Mouse (Mus musculus) forebrain, embryonic 13.5 days (tissue): ENCODE measurements around the gene Numb. TPM values are rescaled to one million over a fixed set of nuclear protein-coding genes. Genes with fewer than 3 reads are reported as not detected.
A peak's percentile ranks its signal among the peaks of the same experiment; 100 is the strongest.

Source experiments
- ATAC-seq: fragments of 200-750 bp; cut with Nextera tagmentation; 2 replicates; pipeline ENCODE4 v1.8.0; 2017
- H3K27ac ChIP-seq: fragments of 300-500 bp; sonication (generic); 2 replicates; pipeline ENCODE4 v1.5.1; 2015; ENCODE audit warnings: inconsistent platforms, mild to moderate bottlenecking, moderate library complexity
- H3K27me3 ChIP-seq: fragments of 300-500 bp; sonication (generic); 2 replicates; pipeline ENCODE4 v1.6.1; 2015; ENCODE audit warnings: mild to moderate bottlenecking, inconsistent platforms
- H3K36me3 ChIP-seq: fragments of 300-500 bp; sonication (generic); 2 replicates; pipeline ENCODE4 v1.6.1; 2015; ENCODE audit warnings: mild to moderate bottlenecking, inconsistent platforms; ENCODE audit not compliant: poor library complexity, severe bottlenecking
- H3K4me1 ChIP-seq: fragments of 300-500 bp; sonication (generic); 2 replicates; pipeline ENCODE4 v1.6.1; 2015; ENCODE audit warnings: inconsistent platforms
- H3K4me2 ChIP-seq: fragments of 300-500 bp; sonication (generic); 2 replicates; pipeline ENCODE4 v1.6.1; 2015; ENCODE audit warnings: inconsistent platforms, mild to moderate bottlenecking, moderate library complexity
- H3K4me3 ChIP-seq: fragments of 300-500 bp; sonication (generic); 2 replicates; pipeline ENCODE4 v1.5.1; 2015; ENCODE audit warnings: mild to moderate bottlenecking, inconsistent platforms
- H3K9ac ChIP-seq: fragments of 300-500 bp; sonication (generic); 2 replicates; pipeline ENCODE4 v1.6.1; 2015; ENCODE audit warnings: mild to moderate bottlenecking, inconsistent platforms
- H3K9me3 ChIP-seq: fragments of 300-500 bp; sonication (generic); replicated peaks from 2 replicates; pipeline ENCODE4 v1.6.1; 2016; ENCODE audit warnings: inconsistent platforms
- WGBS: fragments of 180-500 bp; shearing (Covaris S2); methylation state at CpG from one replicate; pipeline ENCODE4 v1.1.7; 2015; 5-methylcytosine and 5-hydroxymethylcytosine counted together
- polyA plus RNA-seq: library from polyadenylated mRNA; unstranded; fragments of >200 nt; fragmentation: Nextera tagmentation; extraction: Ambion mirVana; gene quantifications from 2 replicates; pipeline ENCODE4 v1.2.1, GENCODE M21; 2015

Numb gene
- 23.2 and 26.2 TPM in 2 replicates for polyA plus RNA-seq

DNA sequence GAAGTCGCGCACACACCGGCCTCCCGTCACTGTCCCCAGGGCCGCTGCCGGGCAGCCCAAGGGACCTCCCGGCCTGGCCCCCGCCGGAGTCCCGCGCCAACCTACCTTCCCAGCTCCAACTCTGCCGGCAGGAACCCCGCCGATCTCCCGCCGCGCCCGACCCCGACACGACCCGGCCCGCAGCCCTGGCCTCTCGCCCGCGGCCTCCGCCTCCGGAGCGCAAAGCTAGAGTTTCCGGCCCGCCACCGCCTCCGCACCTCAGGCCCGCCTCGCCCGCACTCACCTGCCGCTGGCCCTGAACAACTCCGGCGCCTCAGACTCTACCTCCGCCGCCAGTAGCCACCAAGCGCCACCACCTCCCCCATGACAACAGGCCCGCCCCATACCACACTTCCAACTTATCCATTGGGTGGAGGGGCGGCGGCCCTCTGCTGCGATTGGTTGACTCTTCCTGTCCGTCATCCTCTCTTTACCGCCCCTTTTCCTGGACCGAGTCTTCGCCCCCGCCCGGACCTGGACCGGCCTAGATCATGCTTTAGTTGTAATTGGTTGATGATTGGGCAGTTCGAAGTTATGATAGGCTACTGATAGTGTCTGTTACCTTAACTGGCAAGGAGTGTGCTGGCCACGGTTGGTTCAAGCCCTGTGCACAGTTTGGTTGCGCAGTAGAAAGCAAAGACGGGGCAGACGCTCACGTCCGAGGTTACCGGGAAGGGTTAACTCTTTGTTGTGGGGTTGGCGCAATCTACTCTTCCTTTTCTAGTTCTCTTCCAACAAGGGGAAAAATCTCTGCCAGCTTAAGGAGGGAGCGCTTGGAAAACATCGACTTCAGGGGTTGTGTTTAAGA lies at the start of gene Numb:
Gene Numb, minus strand, starts transcription at position 400 of the 847 bp plus-strand sequence.
- Histone ChIP-seq H3K27ac (peak within 1 kb of the TSS; percentile 78), H3K4me2 (peak within 1 kb of the TSS; percentile 97), H3K9ac (peak within 1 kb of the TSS; percentile 89), H3K36me3 (peaks cover 3% of the 10 kb centered on the region; the same call in 1 of the 2 replicates), H3K4me3 (peak within 1 kb of the TSS; percentile 95), H3K27me3 (no peaks in the 10 kb centered on the region), H3K4me1 (peaks cover 33% of the 10 kb centered on the region), H3K9me3 (no peaks in the 10 kb centered on the region)
- peak; percentile 100 for ATAC-seq
- WGBS: under 1% methylated on average over 56 of the region's 63 CpGs

DNA sequence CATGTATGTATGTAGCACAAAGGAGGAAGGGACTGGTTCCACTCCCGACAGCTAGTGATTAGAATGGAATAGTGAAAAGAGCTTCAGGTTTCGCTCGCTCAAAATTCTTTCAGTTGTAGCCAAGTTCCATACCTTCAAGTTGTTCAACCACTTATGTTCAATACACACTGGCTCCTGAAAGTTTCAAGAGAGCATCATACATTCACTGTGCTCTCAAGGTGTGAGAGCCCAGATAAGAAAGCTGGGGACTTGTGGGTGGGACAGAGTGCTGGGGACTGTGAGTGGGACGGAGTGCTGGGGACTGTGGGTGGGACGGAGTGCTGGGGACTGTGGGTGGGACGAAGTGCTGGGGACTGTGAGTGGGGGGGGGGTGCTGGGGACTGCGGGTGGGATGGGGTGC lies 43.5 kb upstream of the Numb start:
- Histone ChIP-seq H3K27me3 (no peaks in the 10 kb centered on the region), H3K4me1 (no peaks in the 10 kb centered on the region), H3K9me3 (no peaks in the 10 kb centered on the region), H3K36me3 (no peaks in the 10 kb centered on the region), H3K27ac (no peak overlapping the region), H3K9ac (no peak overlapping the region), H3K4me3 (no peak overlapping the region), H3K4me2 (no peak overlapping the region)
- no peak for ATAC-seq
- 91% methylated on average over 6 of the region's 7 CpGs for WGBS

DNA sequence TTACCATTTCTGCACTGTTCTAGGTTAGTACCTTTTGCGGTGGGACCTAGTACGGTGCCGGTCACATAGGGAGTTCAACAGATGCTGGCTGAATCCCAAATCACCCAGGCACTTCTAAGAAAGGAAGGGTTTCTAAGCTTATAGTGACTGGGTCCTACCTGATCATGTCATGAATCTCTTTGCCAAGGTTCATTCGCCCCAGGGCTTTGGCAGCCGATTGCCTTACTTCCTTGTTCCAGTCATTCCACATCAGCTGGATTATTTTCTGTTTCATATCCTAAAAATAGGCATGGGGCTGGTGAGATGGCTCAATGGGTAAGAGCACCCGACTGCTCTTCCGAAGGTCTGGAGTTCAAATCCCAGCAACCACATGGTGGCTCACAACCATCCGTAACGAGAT lies 36.5 kb upstream of the Numb start:
- no peak overlapping the region for H3K4me2 ChIP-seq
- 95% methylated on average over 9 of the region's 9 CpGs for WGBS
- H3K36me3 ChIP-seq: peaks cover 26% of the 10 kb centered on the region
- H3K9ac ChIP-seq: no peak overlapping the region
- H3K4me3 ChIP-seq: no peak overlapping the region
- H3K9me3 ChIP-seq: no peaks in the 10 kb centered on the region
- ATAC-seq: no peak
- H3K27ac ChIP-seq: no peak overlapping the region
- no peaks in the 10 kb centered on the region for H3K27me3 ChIP-seq
- H3K4me1 ChIP-seq: peaks cover 8% of the 10 kb centered on the region

DNA sequence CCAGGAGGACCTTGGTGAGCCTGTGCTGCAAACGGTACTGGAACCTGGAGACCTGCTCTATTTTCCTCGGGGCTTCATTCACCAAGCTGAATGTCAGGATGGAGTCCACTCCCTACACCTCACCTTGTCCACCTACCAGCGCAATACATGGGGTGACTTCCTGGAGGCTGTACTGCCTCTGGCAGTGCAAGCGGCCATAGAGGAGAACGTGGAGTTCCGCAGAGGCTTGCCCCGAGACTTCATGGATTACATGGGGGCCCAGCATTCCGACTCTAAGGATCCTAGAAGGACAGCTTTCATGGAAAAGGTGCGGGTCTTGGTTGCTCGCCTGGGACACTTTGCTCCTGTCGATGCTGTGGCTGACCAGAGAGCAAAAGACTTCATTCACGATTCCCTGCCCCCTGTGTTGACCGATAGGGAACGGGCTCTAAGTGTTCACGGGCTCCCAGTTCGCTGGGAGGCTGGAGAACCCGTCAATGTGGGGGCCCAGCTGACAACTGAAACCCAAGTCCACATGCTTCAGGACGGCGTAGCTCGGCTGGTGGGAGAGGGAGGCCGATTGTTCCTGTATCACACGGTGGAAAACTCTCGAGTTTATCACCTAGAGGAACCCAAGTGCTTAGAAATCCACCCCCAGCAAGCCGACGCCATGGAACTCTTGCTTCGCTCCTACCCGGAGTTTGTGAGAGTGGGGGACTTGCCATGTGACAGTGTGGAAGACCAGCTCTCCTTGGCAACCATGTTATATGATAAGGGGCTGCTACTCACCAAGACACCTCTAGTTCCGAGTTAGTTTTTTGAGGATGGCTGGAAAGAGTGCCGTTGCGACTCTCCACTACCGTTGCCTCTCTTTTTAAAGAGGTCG lies 30.2 kb upstream of the Numb start:
- H3K27ac ChIP-seq: no peak overlapping the region
- 70% methylated on average over 32 of the region's 32 CpGs for WGBS

DNA sequence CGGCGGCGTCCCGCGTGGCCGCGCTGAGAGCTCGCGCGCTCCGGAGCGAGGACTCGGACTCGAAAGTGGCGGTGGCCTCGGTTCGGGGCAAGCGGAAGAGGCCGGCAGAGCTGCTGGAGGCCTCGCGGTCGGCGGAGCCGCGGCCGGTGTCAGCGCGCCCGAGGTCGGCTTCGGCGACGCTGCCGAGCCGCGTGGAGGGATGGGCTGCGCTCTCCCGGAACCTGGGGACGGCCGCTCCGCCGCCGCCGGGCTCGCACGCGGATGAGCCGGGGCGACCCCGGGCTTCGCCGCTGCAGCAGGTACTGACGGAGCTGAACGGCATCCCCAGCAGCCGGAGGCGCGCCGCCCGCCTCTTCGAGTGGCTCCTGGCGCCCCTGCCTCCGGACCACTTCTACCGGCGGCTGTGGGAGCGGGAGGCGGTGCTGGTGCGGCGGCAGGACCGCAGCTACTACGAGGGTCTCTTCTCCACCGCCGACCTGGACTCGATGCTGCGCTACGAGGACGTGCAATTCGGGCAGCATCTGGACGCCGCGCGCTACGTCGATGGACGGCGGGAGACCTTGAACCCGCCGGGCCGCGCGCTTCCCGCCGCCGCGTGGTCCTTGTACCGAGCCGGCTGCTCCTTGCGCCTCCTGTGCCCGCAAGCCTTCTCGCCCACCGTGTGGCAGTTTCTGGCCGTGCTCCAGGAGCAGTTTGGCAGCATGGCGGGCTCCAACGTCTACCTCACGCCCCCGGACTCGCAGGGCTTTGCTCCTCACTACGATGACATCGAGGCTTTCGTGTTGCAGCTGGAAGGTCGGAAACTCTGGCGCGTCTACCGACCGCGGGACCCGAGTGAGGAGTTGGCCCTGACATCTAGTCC lies 29.3 kb upstream of the Numb start:
- no peaks in the 10 kb centered on the region for H3K9me3 ChIP-seq
- H3K4me1 ChIP-seq: peaks cover 33% of the 10 kb centered on the region
- peak overlapping the region; percentile 91 for H3K4me3 ChIP-seq
- ATAC-seq: peak; percentile 69
- H3K27ac ChIP-seq: peak overlapping the region; percentile 88
- no peaks in the 10 kb centered on the region for H3K27me3 ChIP-seq
- WGBS: under 1% methylated on average over 102 of the region's 116 CpGs
- H3K4me2 ChIP-seq: peak overlapping the region; percentile 91
- peaks cover 21% of the 10 kb centered on the region for H3K36me3 ChIP-seq
- peak overlapping the region; percentile 92 for H3K9ac ChIP-seq

More for the DNA sequence above, 30.2 kb upstream of the Numb start:
- no peak for ATAC-seq
- Histone ChIP-seq H3K9me3 (no peaks in the 10 kb centered on the region), H3K36me3 (peaks cover 28% of the 10 kb centered on the region), H3K4me1 (peaks cover 33% of the 10 kb centered on the region), H3K27me3 (no peaks in the 10 kb centered on the region), H3K4me3 (peak overlapping the region; percentile 91), H3K9ac (peak overlapping the region; percentile 92), H3K4me2 (peak overlapping the region; percentile 91)

DNA sequence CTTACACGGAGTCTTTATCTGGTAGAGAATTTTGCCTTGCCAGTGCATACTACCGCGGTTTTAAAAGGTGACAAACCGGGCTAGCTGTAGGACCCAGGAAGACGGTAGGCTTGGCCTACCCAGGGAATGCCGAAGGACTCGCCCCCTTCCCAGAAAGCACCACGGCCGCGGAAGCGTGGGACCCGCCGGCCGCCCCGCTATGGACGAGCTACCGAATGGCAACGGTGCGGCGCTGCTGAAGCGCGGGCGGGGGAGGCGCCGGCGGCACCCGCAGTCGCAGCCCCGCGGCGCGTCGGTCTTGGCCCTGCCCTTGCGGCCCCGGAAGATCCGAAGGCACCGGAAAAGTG lies 28.7 kb upstream of the Numb start, which contains the start of gene Riox1:
Gene Riox1, plus strand, starts transcription at position 116 of the 347 bp plus-strand sequence.
- Histone ChIP-seq H3K9me3 (no peaks in the 10 kb centered on the region), H3K36me3 (peaks cover 15% of the 10 kb centered on the region), H3K27ac (peak within 1 kb of the TSS; percentile 88), H3K4me1 (peaks cover 33% of the 10 kb centered on the region), H3K9ac (peak within 1 kb of the TSS; percentile 92), H3K27me3 (no peaks in the 10 kb centered on the region), H3K4me2 (peak within 1 kb of the TSS; percentile 91), H3K4me3 (peak within 1 kb of the TSS; percentile 91)
- ATAC-seq: peak; percentile 96
- WGBS: 0% methylated on average over 37 of the region's 37 CpGs

DNA sequence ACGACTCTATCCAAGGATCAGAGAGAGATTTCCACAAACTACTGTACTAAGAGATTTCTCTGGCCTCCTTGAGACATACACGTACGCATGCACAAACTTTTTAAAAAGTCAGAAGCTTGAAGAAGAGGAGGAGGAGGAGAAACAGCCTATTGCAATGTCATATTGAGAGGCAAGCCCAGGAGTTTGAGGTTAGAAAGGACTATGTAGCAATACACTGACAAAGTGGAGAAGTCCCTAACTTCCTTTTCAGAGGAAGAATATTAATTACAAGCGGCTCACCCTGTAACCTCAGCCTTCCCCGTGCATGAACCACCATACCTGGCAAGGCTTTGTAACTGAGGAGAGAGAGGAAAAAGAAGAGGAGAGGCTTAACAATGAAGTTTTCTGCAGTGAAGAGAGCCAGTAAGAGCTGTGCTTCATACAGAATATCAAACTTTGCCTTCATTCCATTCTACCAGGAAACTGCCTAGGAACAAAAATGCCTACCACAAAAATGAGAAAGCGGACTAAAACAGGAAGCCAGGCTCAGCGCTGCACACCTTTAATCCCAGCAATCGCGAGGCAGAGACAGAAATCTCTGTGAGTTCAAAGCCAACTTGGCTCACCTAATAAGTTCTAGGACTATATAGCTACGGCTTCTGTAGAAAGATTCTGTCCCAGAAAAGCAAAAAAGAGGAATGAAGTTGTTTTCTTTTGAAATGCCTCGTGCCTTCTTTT lies 28.2 kb upstream of the Numb start:
- Histone ChIP-seq H3K27ac (no peak overlapping the region), H3K4me2 (peak overlapping the region; percentile 91), H3K27me3 (no peaks in the 10 kb centered on the region), H3K9ac (peak overlapping the region; percentile 45), H3K4me3 (peak overlapping the region; percentile 91), H3K36me3 (peaks cover 11% of the 10 kb centered on the region; the same call in 1 of the 2 replicates), H3K9me3 (no peaks in the 10 kb centered on the region), H3K4me1 (peaks cover 33% of the 10 kb centered on the region)
- WGBS: 33% methylated on average over 11 of the region's 11 CpGs
- no peak for ATAC-seq

DNA sequence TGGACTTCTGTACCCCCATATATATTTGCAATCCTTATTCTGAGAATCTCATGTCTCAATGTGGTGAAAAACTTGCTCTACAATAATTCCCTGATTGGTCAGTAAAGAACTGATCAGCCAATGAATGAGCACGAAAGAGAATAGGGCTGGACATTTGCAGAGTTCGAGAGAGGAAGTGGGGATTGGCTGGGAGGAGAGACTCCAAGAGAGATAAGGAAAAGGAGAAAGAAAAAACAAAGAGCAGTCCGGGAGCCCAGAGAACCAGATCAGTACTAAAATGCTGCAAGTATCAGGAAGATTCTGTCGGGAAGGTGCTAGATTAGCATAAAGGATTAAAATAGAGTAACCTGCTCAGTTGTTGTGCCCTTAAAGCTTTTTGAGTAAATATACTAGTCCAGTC lies 27.3 kb upstream of the Numb start:
- H3K9me3 ChIP-seq: no peaks in the 10 kb centered on the region
- H3K9ac ChIP-seq: no peak overlapping the region
- H3K4me1 ChIP-seq: peaks cover 32% of the 10 kb centered on the region
- H3K36me3 ChIP-seq: peaks cover 11% of the 10 kb centered on the region; the same call in 1 of the 2 replicates
- 81% methylated on average over 4 of the region's 4 CpGs for WGBS
- H3K4me3 ChIP-seq: no peak overlapping the region
- no peak overlapping the region for H3K4me2 ChIP-seq
- no peaks in the 10 kb centered on the region for H3K27me3 ChIP-seq
- H3K27ac ChIP-seq: no peak overlapping the region
- no peak for ATAC-seq

DNA sequence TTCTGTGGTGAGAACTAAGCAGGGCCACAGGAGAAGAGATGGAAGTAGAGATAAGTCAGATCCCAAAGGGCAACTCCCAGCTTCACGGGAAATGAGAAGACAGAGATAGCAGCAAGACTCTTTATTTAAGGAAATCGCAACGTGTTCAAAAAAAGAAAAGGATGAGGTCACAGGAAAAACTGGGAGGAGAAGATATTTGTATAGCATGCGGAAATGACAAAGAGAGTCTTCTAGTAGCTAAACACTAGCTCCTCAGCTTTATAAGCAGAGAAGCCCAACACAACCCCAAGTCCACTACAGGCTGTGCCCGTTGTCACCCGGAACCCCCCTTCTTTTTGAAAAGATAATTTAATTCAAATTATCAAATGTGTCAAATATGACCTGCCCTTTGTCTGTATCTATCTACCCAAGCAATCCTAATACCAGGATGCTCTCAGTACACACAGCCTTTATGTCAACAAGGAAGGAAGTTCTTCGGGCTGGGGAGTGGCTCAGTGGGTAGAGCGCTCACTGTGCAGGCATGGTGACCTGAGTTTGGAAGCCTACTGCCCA lies 25.6 kb upstream of the Numb start:
- ATAC-seq: no peak
- no peak overlapping the region for H3K4me2 ChIP-seq
- H3K9ac ChIP-seq: no peak overlapping the region
- WGBS: 95% methylated on average over 8 of the region's 8 CpGs
- H3K4me3 ChIP-seq: no peak overlapping the region
- no peaks in the 10 kb centered on the region for H3K9me3 ChIP-seq
- H3K36me3 ChIP-seq: 0 out of 2 replicates have a peak, but pooled peaks cover 7% of the 10 kb centered on the region
- no peaks in the 10 kb centered on the region for H3K27me3 ChIP-seq
- H3K4me1 ChIP-seq: peaks cover 16% of the 10 kb centered on the region
- no peak overlapping the region for H3K27ac ChIP-seq

DNA sequence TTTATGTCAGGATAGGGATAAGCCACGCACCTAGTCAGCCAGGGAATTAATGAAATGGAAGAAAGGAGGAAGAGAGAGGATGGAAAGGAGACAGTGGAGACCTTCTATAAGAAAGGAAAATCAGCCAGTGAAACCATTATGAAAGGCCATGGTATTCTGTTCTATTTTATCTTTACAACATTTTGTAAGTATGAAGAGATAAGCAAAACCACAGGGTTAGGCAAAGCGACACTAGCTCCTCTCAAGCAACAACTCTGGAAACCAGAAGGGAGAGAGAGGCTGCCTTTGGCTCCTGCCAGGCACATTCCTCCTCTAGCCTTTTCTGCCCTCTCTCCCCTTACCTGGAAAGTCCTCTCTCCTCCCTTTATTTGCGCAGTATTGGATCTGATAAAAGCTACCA lies 20.2 kb upstream of the Numb start:
- Histone ChIP-seq H3K9me3 (no peaks in the 10 kb centered on the region), H3K27ac (no peak overlapping the region), H3K36me3 (no peaks in the 10 kb centered on the region), H3K4me2 (no peak overlapping the region), H3K4me3 (no peak overlapping the region), H3K4me1 (no peaks in the 10 kb centered on the region), H3K9ac (no peak overlapping the region), H3K27me3 (no peaks in the 10 kb centered on the region)
- no peak for ATAC-seq
- WGBS: 87% methylated on average over 3 of the region's 3 CpGs

DNA sequence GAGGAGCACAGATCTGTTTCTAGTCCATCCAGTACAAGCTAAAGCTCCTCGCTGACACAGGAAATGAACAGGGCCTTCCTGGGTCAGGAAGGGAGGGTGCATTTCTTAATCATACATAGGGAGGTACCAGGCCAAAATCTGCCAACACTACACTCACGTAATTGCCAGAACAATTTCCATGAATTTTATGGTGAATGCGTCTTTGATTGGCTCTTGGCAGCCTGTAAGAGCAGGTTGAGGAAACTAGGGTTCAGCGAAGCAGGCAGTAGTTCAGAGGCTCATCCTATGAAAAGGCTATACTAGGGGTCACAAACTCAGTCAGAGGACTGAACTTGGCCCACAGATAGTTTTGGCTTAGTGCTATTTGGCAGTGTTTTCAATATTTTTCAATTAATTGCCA lies 18.3 kb upstream of the Numb start:
- Histone ChIP-seq H3K4me2 (no peak overlapping the region), H3K4me3 (no peak overlapping the region), H3K36me3 (no peaks in the 10 kb centered on the region), H3K27me3 (no peaks in the 10 kb centered on the region), H3K9me3 (no peaks in the 10 kb centered on the region), H3K27ac (no peak overlapping the region), H3K4me1 (no peaks in the 10 kb centered on the region), H3K9ac (no peak overlapping the region)
- 51% methylated on average over 4 of the region's 4 CpGs for WGBS
- ATAC-seq: no peak
